Mouse (Mus musculus) monocyte, adult 2 months (primary cell): Measurements from ENCODE around the gene Tssk6.

Experiments used
- DNase-seq, 2 experiments: peaks; one replicate each; pipeline ENCODE4 v3.0.0; 2022; ENCODE audit warnings: low spot score in 2 of 2, low read depth in 1 of 2

Tssk6 gene

DNA sequence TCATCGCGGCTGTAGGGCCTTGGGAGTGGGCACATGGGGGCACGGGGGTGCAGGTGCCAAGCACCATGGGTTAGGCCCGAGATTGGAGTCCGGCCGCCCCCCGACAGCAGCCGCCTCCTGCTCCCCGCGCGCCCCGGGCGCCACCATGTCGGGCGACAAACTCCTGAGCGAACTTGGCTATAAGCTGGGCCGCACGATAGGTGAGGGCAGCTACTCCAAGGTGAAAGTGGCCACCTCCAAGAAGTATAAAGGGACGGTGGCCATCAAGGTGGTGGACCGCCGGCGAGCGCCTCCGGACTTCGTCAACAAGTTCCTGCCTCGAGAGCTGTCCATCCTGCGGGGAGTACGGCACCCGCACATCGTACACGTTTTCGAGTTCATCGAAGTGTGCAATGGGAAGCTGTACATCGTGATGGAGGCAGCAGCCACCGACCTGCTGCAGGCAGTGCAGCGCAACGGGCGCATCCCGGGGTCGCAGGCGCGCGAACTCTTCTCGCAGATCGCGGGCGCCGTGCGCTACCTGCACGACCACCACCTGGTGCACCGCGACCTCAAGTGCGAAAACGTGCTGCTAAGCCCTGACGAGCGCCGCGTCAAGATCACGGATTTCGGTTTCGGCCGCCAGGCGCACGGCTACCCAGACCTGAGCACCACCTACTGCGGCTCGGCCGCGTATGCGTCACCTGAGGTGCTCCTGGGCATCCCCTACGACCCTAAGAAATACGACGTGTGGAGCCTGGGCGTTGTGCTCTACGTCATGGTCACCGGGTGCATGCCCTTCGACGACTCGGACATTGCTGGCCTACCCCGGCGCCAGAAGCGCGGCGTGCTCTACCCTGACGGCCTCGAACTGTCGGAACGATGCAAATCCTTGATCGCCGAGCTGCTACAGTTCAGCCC, at the start of gene Tssk6, which contains the start of the genes Ndufa13 and Yjefn3:
Gene Tssk6 (plus strand): TSS at position 22 of the 900 bp plus-strand sequence.
Gene Ndufa13 (minus strand): TSS at position 396 of the 900 bp plus-strand sequence.
Gene Yjefn3 (minus strand): TSS at position 550 of the 900 bp plus-strand sequence.
- DNase-seq: peak in 1 of 2 experiments; percentile 25

DNA sequence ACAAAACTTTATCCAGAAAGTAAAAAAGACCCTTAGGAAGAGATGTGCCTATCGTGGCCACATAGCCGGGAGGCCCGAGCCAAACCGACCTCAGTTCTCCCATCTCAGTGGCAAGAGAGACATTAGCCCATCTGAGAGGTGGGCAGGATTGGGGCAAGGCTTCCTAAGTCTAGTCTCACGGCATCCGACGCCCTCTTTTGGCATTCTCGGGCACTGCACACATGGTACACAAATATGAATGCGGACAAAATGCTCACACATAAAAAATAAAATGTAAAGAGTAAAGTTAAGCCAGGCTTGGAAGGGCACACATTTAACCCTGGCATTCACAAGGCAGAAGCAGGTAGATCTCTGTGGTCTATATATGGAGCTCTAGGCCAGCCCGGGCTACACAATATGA, 48.1 kb upstream of the Tssk6 start:
- DNase-seq: no peak

DNA sequence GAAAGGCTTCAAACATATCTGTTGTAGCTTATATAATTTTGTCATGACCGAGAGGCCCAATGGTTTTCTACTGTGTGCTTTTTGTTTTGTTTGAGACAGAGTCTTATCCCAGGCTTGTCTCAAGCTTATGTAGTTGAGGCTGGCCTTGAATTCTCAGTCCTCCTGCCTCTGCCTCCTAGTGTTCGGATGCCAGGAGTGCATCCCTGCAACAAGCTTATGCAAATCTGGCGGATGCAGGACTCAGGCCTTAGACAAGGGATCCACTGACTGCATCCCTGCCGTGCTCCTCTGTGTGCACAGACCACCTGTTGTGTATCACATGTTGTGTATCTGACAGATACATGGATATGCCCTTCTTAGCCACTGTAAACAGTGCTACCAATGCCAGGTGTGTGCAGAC, 41.2 kb upstream of the Tssk6 start:
- DNase-seq: no peak

DNA sequence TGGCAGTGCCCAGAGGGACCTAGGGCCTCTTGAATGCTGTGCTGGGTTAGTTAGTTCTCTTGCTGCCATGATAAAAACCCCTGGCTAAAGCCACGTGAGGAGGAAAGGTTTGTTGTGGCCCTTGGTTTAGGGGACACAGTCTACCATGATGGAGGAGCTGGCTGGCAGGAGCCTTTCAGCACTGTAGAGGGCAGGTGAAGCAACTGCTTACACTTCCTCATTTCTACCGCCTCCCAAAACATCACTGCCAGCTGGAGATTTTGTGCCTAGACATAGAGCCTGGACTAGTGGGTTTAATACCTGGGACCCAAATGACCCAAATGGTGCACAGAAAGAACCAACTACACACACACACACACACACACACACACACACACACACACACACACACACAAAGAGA, 40.7 kb upstream of the Tssk6 start:
- DNase-seq: no peak

- DNase-seq: no peak
These were observed 38.5 kb upstream of the Tssk6 start for GRCm38 (mm10) chr8:69863387-69864020.

- DNase-seq: no peak
These were observed 37.8 kb upstream of the Tssk6 start for GRCm38 (mm10) chr8:69864180-69864579.

DNA sequence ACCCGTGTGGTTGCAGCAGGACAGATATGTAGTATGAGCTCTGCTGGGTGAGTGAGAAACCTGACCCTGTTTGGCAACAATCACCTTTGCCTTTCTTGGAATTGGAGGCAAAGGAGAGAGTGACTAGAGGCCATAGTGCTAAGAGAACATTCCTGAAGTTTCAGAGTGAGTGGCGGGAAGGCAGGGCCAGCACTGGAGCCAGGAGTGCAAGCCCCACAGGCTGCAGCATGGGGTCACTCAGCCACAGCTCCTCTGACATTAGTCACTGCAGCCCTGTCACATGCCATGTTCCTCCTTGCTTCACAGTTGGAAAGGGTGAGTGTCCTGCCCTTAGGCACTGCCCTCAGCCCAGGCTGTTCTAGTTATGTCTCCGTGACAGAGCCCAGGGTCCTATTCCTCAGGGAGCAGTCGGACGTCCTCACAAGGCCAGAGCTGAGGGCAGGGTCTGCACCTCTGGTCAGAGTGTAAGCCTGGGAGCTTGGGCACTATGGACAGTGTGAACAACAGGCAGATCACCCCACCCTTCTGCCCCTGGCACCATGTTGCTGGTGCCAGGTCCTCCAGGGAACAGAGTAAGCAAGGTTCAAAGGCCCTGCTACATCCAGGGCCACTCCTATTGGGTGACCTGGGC, 34.2 kb upstream of the Tssk6 start:
- DNase-seq: no peak

- DNase-seq: no peak
These were observed 31.8 kb upstream of the Tssk6 start for GRCm38 (mm10) chr8:69870003-69870765.

GRCm38 (mm10) chr8:69870907-69871306, 31.1 kb upstream of the Tssk6 start:
- no peak for DNase-seq

- peak in 1 of 2 experiments; percentile 43 for DNase-seq
These were observed 27.8 kb upstream of the Tssk6 start for GRCm38 (mm10) chr8:69874155-69874554.

DNA sequence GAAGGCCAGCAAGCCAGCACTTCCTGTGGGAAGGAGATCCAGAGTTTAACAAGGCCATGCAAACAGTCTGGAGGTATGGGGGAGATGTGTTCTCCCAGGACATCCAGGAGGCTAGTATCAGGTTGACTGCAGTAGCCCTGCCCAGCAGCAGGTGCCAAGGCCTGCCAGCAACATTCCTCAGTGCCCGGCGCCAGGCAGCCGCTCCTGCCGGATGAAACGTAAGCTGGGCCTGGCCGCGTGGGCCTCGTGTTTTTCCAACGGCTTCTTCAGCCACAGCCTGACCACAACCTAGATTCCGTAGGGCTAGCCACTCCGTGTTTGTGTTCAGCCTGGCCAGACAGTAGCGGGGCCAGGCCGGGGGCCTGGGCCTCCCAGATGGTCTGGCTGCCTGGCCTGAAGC, 27.3 kb upstream of the Tssk6 start:
- DNase-seq: no peak

- DNase-seq: no peak
These were observed 25.9 kb upstream of the Tssk6 start for GRCm38 (mm10) chr8:69876097-69876496.

- no peak for DNase-seq
These were observed 25.0 kb upstream of the Tssk6 start for GRCm38 (mm10) chr8:69876967-69877366.

DNA sequence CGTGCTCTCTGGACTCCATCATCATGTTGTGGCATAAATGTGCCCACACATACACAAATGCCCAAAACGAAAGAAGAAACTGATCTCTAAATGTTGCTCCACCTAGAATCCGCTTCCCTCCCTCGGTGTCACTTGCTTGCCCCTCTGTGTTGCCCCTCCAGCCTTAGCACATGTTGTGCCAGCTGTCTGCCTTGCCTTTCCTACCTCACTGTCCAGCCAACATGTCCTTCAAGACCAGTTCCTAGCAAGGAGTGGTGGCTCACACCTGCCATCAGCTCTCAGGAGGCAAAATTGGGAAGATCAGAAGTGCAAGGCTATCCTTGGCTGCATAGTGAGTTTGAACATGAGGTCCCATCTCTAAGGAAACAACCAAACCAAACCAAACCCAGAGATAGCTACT, 24.6 kb upstream of the Tssk6 start:
- DNase-seq: no peak

GRCm38 (mm10) chr8:69877992-69878391, 24.0 kb upstream of the Tssk6 start:
- no peak for DNase-seq

- DNase-seq: no peak
These were observed 22.3 kb upstream of the Tssk6 start for GRCm38 (mm10) chr8:69879678-69880077.

DNA sequence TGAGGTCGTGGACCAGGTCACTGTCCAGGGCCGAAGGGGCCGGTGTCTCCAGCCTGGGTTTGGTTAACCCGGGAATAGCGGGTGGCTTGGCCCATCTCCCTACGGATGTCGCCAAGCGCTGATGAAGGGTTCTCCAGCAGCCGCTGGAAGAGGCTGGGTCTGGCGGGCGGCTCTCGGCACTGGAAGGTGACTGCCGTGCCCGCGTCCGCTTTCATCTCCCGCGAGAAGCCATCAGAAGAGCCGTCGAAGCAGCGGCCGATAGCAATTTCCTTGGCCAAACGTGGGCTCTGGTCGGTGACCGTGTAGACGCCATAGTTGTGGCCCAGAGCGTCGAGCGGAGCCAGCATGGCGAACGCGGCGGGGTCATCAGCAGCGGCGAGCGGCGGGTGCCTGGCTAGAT, 21.1 kb upstream of the Tssk6 start:
- no peak for DNase-seq

DNA sequence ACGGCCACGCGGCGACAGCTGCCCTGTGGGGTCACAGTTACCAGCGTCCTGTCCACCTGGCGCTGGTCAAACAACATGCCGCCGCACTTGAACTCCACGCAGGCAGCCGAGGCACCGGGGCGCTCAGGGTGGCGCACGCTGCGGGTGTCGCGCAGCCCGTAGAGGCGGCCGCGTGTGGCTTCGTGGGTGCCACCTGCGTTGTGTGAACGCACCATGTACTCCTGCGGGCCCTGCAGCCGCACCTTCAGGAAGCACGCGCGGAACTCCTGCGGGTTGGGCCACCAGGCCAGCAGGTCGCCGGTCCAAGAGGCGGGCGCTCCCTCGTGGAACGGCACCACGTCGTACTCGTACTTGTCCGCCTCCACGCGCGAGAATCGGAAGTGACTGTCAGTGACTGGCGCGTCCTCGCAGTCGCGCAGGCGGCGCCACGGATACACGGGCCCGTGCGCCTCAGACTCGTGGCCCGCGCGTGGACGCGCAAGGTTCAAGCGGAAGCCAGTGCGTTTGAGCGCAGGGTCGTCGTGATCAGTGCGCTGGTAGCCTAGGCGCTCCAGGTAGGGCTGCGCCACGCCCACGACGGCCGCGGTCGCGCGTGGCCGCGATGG, 20.6 kb upstream of the Tssk6 start:
- no peak for DNase-seq

GRCm38 (mm10) chr8:69882021-69882756, 19.8 kb upstream of the Tssk6 start:
- no peak for DNase-seq
